Mouse (Mus musculus): ENCODE measurements around the gene Vps29. TPM values are rescaled to one million over a fixed set of nuclear protein-coding genes. Genes with fewer than 3 reads are reported as not detected.

Gene Vps29
- polyA plus RNA-seq, 1 experiment from 2014 or later: 194 TPM

DNA sequence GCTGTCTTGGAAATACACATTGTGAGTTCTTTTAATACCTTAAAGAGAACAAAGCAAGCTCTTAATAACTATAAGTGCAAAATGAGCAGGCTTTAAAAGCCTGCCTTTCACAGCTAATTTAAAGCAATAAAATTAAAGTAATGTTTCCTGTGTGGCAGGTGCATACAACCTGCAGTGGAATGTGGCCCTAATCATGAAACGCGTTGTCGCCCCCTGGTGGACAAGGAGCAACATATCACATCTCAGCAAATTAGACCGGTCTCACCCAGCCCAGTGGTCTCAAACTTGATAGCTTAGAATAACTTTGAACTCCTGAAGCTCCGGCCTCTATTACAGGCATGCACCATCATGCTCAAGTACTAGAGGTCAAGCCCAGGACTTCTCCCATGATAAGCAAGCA lies 9.9 kb upstream of the Vps29 start:
- no peaks in the 10 kb centered on the region for H3K4me1 ChIP-seq (ENCODE audit: control insufficient read depth, insufficient read depth, low read length)
- H3K4me3 ChIP-seq (ENCODE audit: low read depth, low read length): no peak overlapping the region
- no peak overlapping the region for H3K9ac ChIP-seq (replicated peaks; ENCODE audit: low read length)
- peak; percentile 86 for DNase-seq (ENCODE audit: low spot score)
- no peaks in the 10 kb centered on the region for H3K36me3 ChIP-seq (replicated peaks; ENCODE audit: control insufficient read depth, insufficient read depth, low read depth, low read length)
- ATAC-seq (replicated peaks; ENCODE audit: insufficient number of reproducible peaks, low FRiP score, low TSS enrichment, low read depth): no peak
- 14% methylated on average over 5 of the region's 5 CpGs for WGBS
- no peak overlapping the region for H3K27ac ChIP-seq (replicated peaks; ENCODE audit: low read depth, low read length)
- H3K4me2 ChIP-seq (ENCODE audit: low read depth, low read length): no peak overlapping the region
- no peaks in the 10 kb centered on the region for H3K9me3 ChIP-seq (replicated peaks; ENCODE audit: control insufficient read depth, low read length)
- no peaks in the 10 kb centered on the region for H3K27me3 ChIP-seq (ENCODE audit: control insufficient read depth, insufficient read depth, low read length)

DNA sequence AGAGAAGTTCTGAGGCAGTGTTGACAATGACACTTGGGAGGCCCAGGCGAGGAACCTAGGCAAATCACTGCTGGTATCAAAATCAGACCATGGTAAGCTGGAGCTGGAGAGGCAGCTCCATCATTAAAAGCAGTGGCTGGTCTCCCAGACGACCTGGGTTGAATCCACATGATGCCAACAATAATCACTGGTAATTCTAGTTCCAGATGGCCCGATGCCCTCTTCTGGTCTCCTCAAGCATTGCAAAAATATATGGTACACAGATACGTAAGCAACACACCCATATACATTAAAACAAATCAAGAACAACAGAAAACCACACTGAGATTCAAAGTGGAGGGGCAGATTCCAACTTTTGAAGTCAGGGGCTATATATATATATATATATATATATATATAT lies 8.4 kb upstream of the Vps29 start:
- DNase-seq (ENCODE audit: low spot score): no peak

GRCm38 (mm10) chr5:122354492-122355067 lies 411 bp downstream of the Vps29 start:
- ATAC-seq (replicated peaks; ENCODE audit: insufficient number of reproducible peaks, low FRiP score, low TSS enrichment, low read depth) (peak; percentile 60), DNase-seq (ENCODE audit: low spot score) (no peak)
- under 1% methylated on average over 57 of the region's 57 CpGs for WGBS
- Histone ChIP-seq H3K4me2 (ENCODE audit: low read depth, low read length) (peak overlapping the region; percentile 78), H3K36me3 (replicated peaks; ENCODE audit: control insufficient read depth, insufficient read depth, low read depth, low read length) (no peaks in the 10 kb centered on the region; the same call in 1 of the 2 replicates), H3K9me3 (replicated peaks; ENCODE audit: control insufficient read depth, low read length) (no peaks in the 10 kb centered on the region), H3K27me3 (ENCODE audit: control insufficient read depth, insufficient read depth, low read length) (no peaks in the 10 kb centered on the region), H3K4me1 (ENCODE audit: control insufficient read depth, insufficient read depth, low read length) (no peaks in the 10 kb centered on the region), H3K4me3 (ENCODE audit: low read depth, low read length) (peak overlapping the region; percentile 83), H3K27ac (replicated peaks; ENCODE audit: low read depth, low read length) (no peak overlapping the region), H3K9ac (replicated peaks; ENCODE audit: low read length) (peak overlapping the region; percentile 77)

More for the DNA sequence above, 8.4 kb upstream of the Vps29 start:
- Histone ChIP-seq H3K9ac (replicated peaks; ENCODE audit: low read length) (no peak overlapping the region), H3K4me2 (ENCODE audit: low read depth, low read length) (no peak overlapping the region), H3K4me1 (ENCODE audit: control insufficient read depth, insufficient read depth, low read length) (no peaks in the 10 kb centered on the region), H3K4me3 (ENCODE audit: low read depth, low read length) (no peak overlapping the region), H3K27me3 (ENCODE audit: control insufficient read depth, insufficient read depth, low read length) (no peaks in the 10 kb centered on the region), H3K27ac (replicated peaks; ENCODE audit: low read depth, low read length) (no peak overlapping the region), H3K9me3 (replicated peaks; ENCODE audit: control insufficient read depth, low read length) (no peaks in the 10 kb centered on the region), H3K36me3 (replicated peaks; ENCODE audit: control insufficient read depth, insufficient read depth, low read depth, low read length) (no peaks in the 10 kb centered on the region; the same call in 1 of the 2 replicates)
- 73% methylated on average over 4 of the region's 4 CpGs for WGBS
- ATAC-seq (replicated peaks; ENCODE audit: insufficient number of reproducible peaks, low FRiP score, low TSS enrichment, low read depth): no peak

GRCm38 (mm10) chr5:122371591-122372191 lies 17.5 kb downstream of the Vps29 start, which contains the start of gene Gpn3:
Gene Gpn3 (plus strand): TSS chr5:122371876.
- peak; percentile 15 for DNase-seq (ENCODE audit: low spot score)
- under 1% methylated on average over 40 of the region's 46 CpGs for WGBS
- peak; percentile 77 for ATAC-seq (replicated peaks; ENCODE audit: insufficient number of reproducible peaks, low FRiP score, low TSS enrichment, low read depth)

GRCm38 (mm10) chr5:122372192-122372769 lies 18.1 kb downstream of the Vps29 start, which contains the start of gene Fam216a:
Gene Fam216a (minus strand): TSS chr5:122372364.
- Histone ChIP-seq H3K27ac (replicated peaks; ENCODE audit: low read depth, low read length) (peak within 1 kb of the TSS; percentile 97), H3K27me3 (ENCODE audit: control insufficient read depth, insufficient read depth, low read length) (no peaks in the 10 kb centered on the region), H3K4me2 (ENCODE audit: low read depth, low read length) (peak within 1 kb of the TSS; percentile 76), H3K36me3 (replicated peaks; ENCODE audit: control insufficient read depth, insufficient read depth, low read depth, low read length) (peaks cover 3% of the 10 kb centered on the region), H3K4me1 (ENCODE audit: control insufficient read depth, insufficient read depth, low read length) (peaks cover 2% of the 10 kb centered on the region; the same call in 1 of the 2 replicates), H3K9ac (replicated peaks; ENCODE audit: low read length) (peak within 1 kb of the TSS; percentile 80), H3K9me3 (replicated peaks; ENCODE audit: control insufficient read depth, low read length) (no peaks in the 10 kb centered on the region), H3K4me3 (ENCODE audit: low read depth, low read length) (peak within 1 kb of the TSS; percentile 59)
- peak; percentile 92 for ATAC-seq (replicated peaks; ENCODE audit: insufficient number of reproducible peaks, low FRiP score, low TSS enrichment, low read depth)
- DNase-seq (ENCODE audit: low spot score): peak; percentile 100
- under 1% methylated on average over 53 of the region's 53 CpGs for WGBS

More at GRCm38 (mm10) chr5:122371591-122372191, 17.5 kb downstream of the Vps29 start, which contains the start of gene Gpn3:
- Histone ChIP-seq H3K9me3 (replicated peaks; ENCODE audit: control insufficient read depth, low read length) (no peaks in the 10 kb centered on the region), H3K4me2 (ENCODE audit: low read depth, low read length) (peak within 1 kb of the TSS; percentile 76), H3K4me1 (ENCODE audit: control insufficient read depth, insufficient read depth, low read length) (peaks cover 2% of the 10 kb centered on the region; the same call in 1 of the 2 replicates), H3K9ac (replicated peaks; ENCODE audit: low read length) (peak within 1 kb of the TSS; percentile 80), H3K27ac (replicated peaks; ENCODE audit: low read depth, low read length) (peak within 1 kb of the TSS; percentile 97), H3K27me3 (ENCODE audit: control insufficient read depth, insufficient read depth, low read length) (no peaks in the 10 kb centered on the region), H3K4me3 (ENCODE audit: low read depth, low read length) (peak within 1 kb of the TSS; percentile 59), H3K36me3 (replicated peaks; ENCODE audit: control insufficient read depth, insufficient read depth, low read depth, low read length) (peaks cover 3% of the 10 kb centered on the region)

DNA sequence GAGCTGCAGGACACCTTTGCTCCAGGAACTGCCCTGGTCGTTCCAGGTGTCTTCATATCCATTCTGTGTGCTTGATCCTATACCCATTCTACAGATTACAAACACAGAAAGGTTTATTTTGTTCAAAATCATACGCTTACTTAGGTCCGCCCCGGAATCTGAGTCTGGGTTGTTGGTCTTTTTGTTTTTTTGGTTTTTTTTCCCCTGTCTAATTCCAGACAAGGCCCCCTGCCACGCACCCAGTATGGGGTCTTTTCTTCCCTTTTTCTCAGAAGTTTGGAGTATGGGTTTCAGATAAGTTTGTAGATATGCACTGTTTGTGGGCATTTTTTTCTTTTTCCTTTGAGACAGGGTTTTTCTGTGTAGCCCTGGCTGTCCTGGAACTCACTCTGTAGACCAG lies 18.7 kb downstream of the Vps29 start:
- Histone ChIP-seq H3K36me3 (replicated peaks; ENCODE audit: control insufficient read depth, insufficient read depth, low read depth, low read length) (no peaks in the 10 kb centered on the region; the same call in none of the 2 replicates), H3K27ac (replicated peaks; ENCODE audit: low read depth, low read length) (no peak overlapping the region), H3K9ac (replicated peaks; ENCODE audit: low read length) (peak overlapping the region; percentile 75), H3K9me3 (replicated peaks; ENCODE audit: control insufficient read depth, low read length) (no peaks in the 10 kb centered on the region), H3K4me3 (ENCODE audit: low read depth, low read length) (peak overlapping the region; percentile 59), H3K4me1 (ENCODE audit: control insufficient read depth, insufficient read depth, low read length) (peaks cover 2% of the 10 kb centered on the region; the same call in 1 of the 2 replicates), H3K4me2 (ENCODE audit: low read depth, low read length) (peak overlapping the region; percentile 67), H3K27me3 (ENCODE audit: control insufficient read depth, insufficient read depth, low read length) (no peaks in the 10 kb centered on the region)
- WGBS: 6% methylated on average over 5 of the region's 5 CpGs
- DNase-seq (ENCODE audit: low spot score) (no peak), ATAC-seq (replicated peaks; ENCODE audit: insufficient number of reproducible peaks, low FRiP score, low TSS enrichment, low read depth) (no peak)

DNA sequence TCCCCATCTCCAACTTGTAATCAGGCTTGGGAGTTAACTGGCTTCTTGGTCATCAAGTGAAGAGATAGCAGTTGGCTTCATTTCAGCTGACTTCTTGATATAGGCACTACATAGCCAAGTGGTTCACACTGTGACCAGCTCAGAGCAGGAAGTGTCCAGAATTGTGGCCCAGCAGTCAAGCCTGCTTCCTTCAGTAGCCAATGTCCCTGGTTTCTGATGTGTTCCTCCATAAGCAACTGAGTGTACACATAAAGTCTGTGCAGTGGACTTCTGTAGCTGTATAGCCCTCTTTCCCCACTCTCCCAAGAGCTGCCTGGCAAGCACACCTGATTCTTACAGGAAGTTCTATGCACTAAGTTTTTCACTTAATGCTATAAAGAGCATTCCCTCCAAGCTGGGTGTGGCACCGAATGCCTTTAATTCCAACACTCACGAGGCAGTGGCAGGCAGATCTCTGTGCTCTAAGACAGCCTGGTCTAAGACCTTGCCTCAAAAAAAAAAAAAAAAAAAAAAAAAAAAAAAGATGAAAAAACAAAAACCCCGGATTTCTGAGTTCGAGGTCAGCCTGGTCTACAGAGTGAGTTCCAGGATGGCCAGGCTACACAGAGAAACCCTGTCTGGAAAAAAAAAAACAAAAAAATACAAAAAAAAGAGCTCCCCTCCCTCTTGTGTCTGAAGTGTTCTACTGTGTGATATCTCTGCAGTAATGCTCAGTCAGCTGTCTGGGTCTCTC lies 23.1 kb downstream of the Vps29 start:
- H3K4me2 ChIP-seq (ENCODE audit: low read depth, low read length): no peak overlapping the region
- peaks cover 2% of the 10 kb centered on the region; the same call in 1 of the 2 replicates for H3K4me1 ChIP-seq (ENCODE audit: control insufficient read depth, insufficient read depth, low read length)
- no peaks in the 10 kb centered on the region for H3K9me3 ChIP-seq (replicated peaks; ENCODE audit: control insufficient read depth, low read length)
- H3K27ac ChIP-seq (replicated peaks; ENCODE audit: low read depth, low read length): no peak overlapping the region
- ATAC-seq (replicated peaks; ENCODE audit: insufficient number of reproducible peaks, low FRiP score, low TSS enrichment, low read depth) (no peak), DNase-seq (ENCODE audit: low spot score) (no peak)
- H3K36me3 ChIP-seq (replicated peaks; ENCODE audit: control insufficient read depth, insufficient read depth, low read depth, low read length): peaks cover 10% of the 10 kb centered on the region
- H3K4me3 ChIP-seq (ENCODE audit: low read depth, low read length): no peak overlapping the region
- 87% methylated on average over 4 of the region's 4 CpGs for WGBS
- no peak overlapping the region for H3K9ac ChIP-seq (replicated peaks; ENCODE audit: low read length)
- no peaks in the 10 kb centered on the region for H3K27me3 ChIP-seq (ENCODE audit: control insufficient read depth, insufficient read depth, low read length)
